Mouse (Mus musculus) adrenal gland, adult 18-20 months (tissue): ENCODE measurements around the gene Zbtb20. TPM values are rescaled to one million over a fixed set of nuclear protein-coding genes. Genes with fewer than 3 reads are reported as not detected.

Experiments used
- DNase-seq, 2 experiments: peaks; one replicate each; pipeline ENCODE4 v3.0.0; 2021 to 2022; ENCODE audit warnings: low spot score in 2 of 2
- total RNA-seq, 2 experiments: library from RNA; stranded (reverse); gene quantifications; 1 replicate in 1 of 2; 2 replicates in 1 of 2; pipeline ENCODE4 v1.2.3; 2021

Gene Zbtb20
- total RNA-seq, 2 experiments from 2014 or later, result 101 to 109 TPM

- no peak for DNase-seq
Observed at GRCm38 (mm10) chr16:43504556-43504955, 628.9 kb downstream of the Zbtb20 start.

GRCm38 (mm10) chr16:43505314-43505950 lies 629.8 kb downstream of the Zbtb20 start:
- DNase-seq, result no peak

GRCm38 (mm10) chr16:43506189-43506751 lies 630.6 kb downstream of the Zbtb20 start:
- DNase-seq, result no peak

- DNase-seq, result no peak
Observed at GRCm38 (mm10) chr16:43506771-43507405, 631.2 kb downstream of the Zbtb20 start.

- DNase-seq, result no peak
Observed at GRCm38 (mm10) chr16:43508166-43508998, 632.7 kb downstream of the Zbtb20 start.

- no peak for DNase-seq
Observed at GRCm38 (mm10) chr16:43510516-43510915, 634.8 kb downstream of the Zbtb20 start.

- no peak for DNase-seq
Observed at GRCm38 (mm10) chr16:43511531-43511930, 635.9 kb downstream of the Zbtb20 start.

- no peak for DNase-seq
Observed at GRCm38 (mm10) chr16:43513933-43514332, 638.3 kb downstream of the Zbtb20 start.

GRCm38 (mm10) chr16:43515538-43515937 lies 639.9 kb downstream of the Zbtb20 start:
- DNase-seq, result no peak

GRCm38 (mm10) chr16:43520274-43520673 lies 644.6 kb downstream of the Zbtb20 start:
- no peak for DNase-seq

- no peak for DNase-seq
Observed at GRCm38 (mm10) chr16:43522482-43522881, 646.8 kb downstream of the Zbtb20 start.

GRCm38 (mm10) chr16:43524179-43524578 lies 648.5 kb downstream of the Zbtb20 start:
- DNase-seq, result no peak

GRCm38 (mm10) chr16:43525624-43526023 lies 649.9 kb downstream of the Zbtb20 start:
- no peak for DNase-seq

- DNase-seq, result no peak
Observed at GRCm38 (mm10) chr16:43528300-43528699, 652.6 kb downstream of the Zbtb20 start.

- DNase-seq, result no peak
Observed at GRCm38 (mm10) chr16:43531328-43531727, 655.6 kb downstream of the Zbtb20 start.

- no peak for DNase-seq
Observed at GRCm38 (mm10) chr16:43534103-43534502, 658.4 kb downstream of the Zbtb20 start.

GRCm38 (mm10) chr16:43535912-43536311 lies 660.2 kb downstream of the Zbtb20 start:
- no peak for DNase-seq

GRCm38 (mm10) chr16:43537163-43537562 lies 661.5 kb downstream of the Zbtb20 start:
- no peak for DNase-seq

- no peak for DNase-seq
Observed at GRCm38 (mm10) chr16:43539659-43540096, 664.0 kb downstream of the Zbtb20 start.

GRCm38 (mm10) chr16:43540108-43540507 lies 664.4 kb downstream of the Zbtb20 start:
- no peak for DNase-seq

- no peak for DNase-seq
Observed at GRCm38 (mm10) chr16:43540546-43541167, 665.0 kb downstream of the Zbtb20 start.
